Mouse (Mus musculus) small intestine, adult 2 months (tissue): Measurements from ENCODE around the gene Lrrc58.

Experiments used
- CTCF ChIP-seq: fragments of 200-500 bp; IDR thresholded peaks from 2 replicates; pipeline ENCODE4 v1.5.1; 2012; ENCODE audit warnings: low read depth, mild to moderate bottlenecking, control low read depth, inconsistent platforms, low read length, moderate library complexity, mixed read lengths; ENCODE audit not compliant: insufficient replicate concordance, insufficient read length; ENCODE audit errors: extremely low read depth
- POLR2A ChIP-seq: fragments of 200-500 bp; IDR thresholded peaks from 2 replicates; pipeline ENCODE4 v1.6.1; 2012; ENCODE audit warnings: low read depth, mild to moderate bottlenecking, control low read depth, inconsistent platforms, low read length, moderate library complexity

GRCm38 (mm10) chr16:37854593-37854992 lies 13.6 kb upstream of the Lrrc58 start:
- TF ChIP-seq CTCF (no peak), POLR2A (no peak)
